Mouse (Mus musculus) embryonic facial prominence, embryonic 11.5 days (tissue): ENCODE results near the gene Fam213a. TPM values are rescaled to one million over a fixed set of nuclear protein-coding genes. Genes with fewer than 3 reads are reported as not detected.

Source experiments
- ATAC-seq: fragments of 200-750 bp; cut with Nextera tagmentation; replicated peaks from 2 replicates; pipeline ENCODE4 v1.8.0; 2017; ENCODE audit warnings: low read depth; ENCODE audit not compliant: insufficient number of reproducible peaks, low FRiP score, low TSS enrichment
- DNase-seq: peaks from one replicate; pipeline ENCODE4 v3.0.0-alpha.2; 2015; ENCODE audit warnings: low spot score
- H3K27ac ChIP-seq: fragments of 300-500 bp; sonication (generic); replicated peaks from 2 replicates; pipeline ENCODE4 v1.5.1; 2014; ENCODE audit warnings: mild to moderate bottlenecking, low read depth, low read length, control low read depth
- H3K27me3 ChIP-seq: fragments of 300-500 bp; sonication (generic); 2 replicates; pipeline ENCODE4 v1.6.1; 2014; ENCODE audit warnings: mild to moderate bottlenecking, low read length, moderate library complexity, mixed read lengths; ENCODE audit not compliant: control insufficient read depth, insufficient read depth
- H3K36me3 ChIP-seq: fragments of 300-500 bp; sonication (generic); replicated peaks from 2 replicates; pipeline ENCODE4 v1.6.1; 2014; ENCODE audit warnings: low read depth, mild to moderate bottlenecking, low read length, moderate library complexity, mixed read lengths; ENCODE audit not compliant: control insufficient read depth, insufficient read depth
- H3K4me1 ChIP-seq: fragments of 300-500 bp; sonication (generic); 2 replicates; pipeline ENCODE4 v1.6.1; 2014; ENCODE audit warnings: low read length, mixed read lengths; ENCODE audit not compliant: control insufficient read depth, insufficient read depth
- H3K4me2 ChIP-seq: fragments of 300-500 bp; sonication (generic); 2 replicates; pipeline ENCODE4 v1.6.1; 2014; ENCODE audit warnings: low read depth, mild to moderate bottlenecking, control low read depth, low read length, moderate library complexity
- H3K4me3 ChIP-seq: fragments of 300-500 bp; sonication (generic); 2 replicates; pipeline ENCODE4 v1.5.1; 2014; ENCODE audit warnings: low read depth, low read length, control low read depth
- H3K9ac ChIP-seq: fragments of 300-500 bp; sonication (generic); replicated peaks from 2 replicates; pipeline ENCODE4 v1.6.1; 2014; ENCODE audit warnings: mild to moderate bottlenecking, control low read depth, low read length
- H3K9me3 ChIP-seq: fragments of 300-500 bp; sonication (generic); replicated peaks from 2 replicates; pipeline ENCODE4 v1.6.1; 2016; ENCODE audit warnings: mild to moderate bottlenecking, low read length, inconsistent platforms, mixed read lengths; ENCODE audit not compliant: control insufficient read depth
- WGBS: fragments of 180-500 bp; shearing (Covaris S2); extraction: QIAGEN DNeasy Blood & Tissue Kit; methylation state at CpG from one replicate; pipeline ENCODE4 v1.1.7; 2014; 5-methylcytosine and 5-hydroxymethylcytosine counted together
- polyA plus RNA-seq: library from polyadenylated mRNA; unstranded; fragments of >200 nt; fragmentation: Nextera tagmentation; extraction: Ambion mirVana; gene quantifications from 2 replicates; pipeline ENCODE4 v1.2.1, GENCODE M21; 2014

Gene Fam213a
- polyA plus RNA-seq, 1 experiment from 2014 or later = 33.1 TPM

GRCm38 (mm10) chr14:41000801-41001200 is 12.8 kb downstream of the Fam213a start:
- Histone ChIP-seq H3K36me3 (no peaks in the 10 kb centered on the region; the same call in 1 of the 2 replicates), H3K27ac (no peak overlapping the region), H3K9me3 (no peaks in the 10 kb centered on the region), H3K4me1 (0 out of 2 replicates have a peak, but pooled peaks cover 3% of the 10 kb centered on the region), H3K4me2 (no peak overlapping the region), H3K4me3 (no peak overlapping the region), H3K27me3 (no peaks in the 10 kb centered on the region), H3K9ac (no peak overlapping the region)
- ATAC-seq = no peak
- peak; percentile 53 for DNase-seq
- WGBS = 26% methylated on average over 4 of the region's 4 CpGs

- Histone ChIP-seq H3K4me1 (0 out of 2 replicates have a peak, but pooled peaks cover 3% of the 10 kb centered on the region), H3K27ac (no peak overlapping the region), H3K36me3 (no peaks in the 10 kb centered on the region; the same call in 1 of the 2 replicates), H3K4me3 (no peak overlapping the region), H3K4me2 (no peak overlapping the region), H3K9me3 (no peaks in the 10 kb centered on the region), H3K27me3 (no peaks in the 10 kb centered on the region), H3K9ac (no peak overlapping the region)
- WGBS = 77% methylated on average over 7 of the region's 7 CpGs
- ATAC-seq (no peak), DNase-seq (no peak)
Measured at GRCm38 (mm10) chr14:40999904-41000645, 13.5 kb downstream of the Fam213a start.

GRCm38 (mm10) chr14:40996171-40996570 is 17.4 kb downstream of the Fam213a start:
- no peak overlapping the region for H3K4me2 ChIP-seq
- H3K9me3 ChIP-seq = no peaks in the 10 kb centered on the region
- H3K9ac ChIP-seq = no peak overlapping the region
- no peaks in the 10 kb centered on the region for H3K27me3 ChIP-seq
- H3K36me3 ChIP-seq = no peaks in the 10 kb centered on the region
- no peak for DNase-seq
- no peak overlapping the region for H3K27ac ChIP-seq
- no peak overlapping the region for H3K4me3 ChIP-seq
- no peak for ATAC-seq
- H3K4me1 ChIP-seq = no peaks in the 10 kb centered on the region
- 70% methylated on average over 3 of the region's 3 CpGs for WGBS

GRCm38 (mm10) chr14:40992464-40992863 is 21.1 kb downstream of the Fam213a start:
- Histone ChIP-seq H3K36me3 (no peaks in the 10 kb centered on the region), H3K27ac (no peak overlapping the region), H3K9ac (no peak overlapping the region), H3K9me3 (no peaks in the 10 kb centered on the region), H3K27me3 (no peaks in the 10 kb centered on the region), H3K4me2 (no peak overlapping the region), H3K4me1 (no peaks in the 10 kb centered on the region), H3K4me3 (no peak overlapping the region)
- DNase-seq = no peak
- no peak for ATAC-seq
- WGBS = 79% methylated on average over 6 of the region's 6 CpGs

- no peak for DNase-seq
- WGBS = 86% methylated on average over 5 of the region's 5 CpGs
Measured at GRCm38 (mm10) chr14:40988780-40989179, 24.8 kb downstream of the Fam213a start.

GRCm38 (mm10) chr14:40987184-40987583 is 26.4 kb downstream of the Fam213a start:
- Histone ChIP-seq H3K4me3 (no peak overlapping the region), H3K4me1 (no peaks in the 10 kb centered on the region), H3K4me2 (no peak overlapping the region), H3K27ac (no peak overlapping the region), H3K36me3 (no peaks in the 10 kb centered on the region), H3K27me3 (no peaks in the 10 kb centered on the region), H3K9me3 (no peaks in the 10 kb centered on the region), H3K9ac (no peak overlapping the region)
- 77% methylated on average over 2 of the region's 2 CpGs for WGBS
- ATAC-seq (no peak), DNase-seq (no peak)

More at GRCm38 (mm10) chr14:40988780-40989179, 24.8 kb downstream of the Fam213a start:
- Histone ChIP-seq H3K9ac (no peak overlapping the region), H3K27me3 (no peaks in the 10 kb centered on the region), H3K4me1 (no peaks in the 10 kb centered on the region), H3K27ac (no peak overlapping the region), H3K4me3 (no peak overlapping the region), H3K4me2 (no peak overlapping the region), H3K9me3 (no peaks in the 10 kb centered on the region), H3K36me3 (no peaks in the 10 kb centered on the region)
- no peak for ATAC-seq

- Histone ChIP-seq H3K27me3 (no peaks in the 10 kb centered on the region), H3K4me1 (no peaks in the 10 kb centered on the region), H3K4me3 (no peak overlapping the region), H3K36me3 (no peaks in the 10 kb centered on the region), H3K9ac (no peak overlapping the region), H3K27ac (no peak overlapping the region), H3K4me2 (no peak overlapping the region), H3K9me3 (no peaks in the 10 kb centered on the region)
- no peak for DNase-seq
- ATAC-seq = no peak
- WGBS = 88% methylated on average over 4 of the region's 4 CpGs
Measured at GRCm38 (mm10) chr14:40985635-40986034, 28.0 kb downstream of the Fam213a start.

GRCm38 (mm10) chr14:40979723-40980122 is 33.9 kb downstream of the Fam213a start:
- ATAC-seq = no peak
- no peaks in the 10 kb centered on the region for H3K9me3 ChIP-seq

More at GRCm38 (mm10) chr14:40979723-40980122, 33.9 kb downstream of the Fam213a start:
- Histone ChIP-seq H3K4me1 (no peaks in the 10 kb centered on the region), H3K4me2 (no peak overlapping the region), H3K9ac (no peak overlapping the region), H3K27me3 (no peaks in the 10 kb centered on the region), H3K36me3 (no peaks in the 10 kb centered on the region), H3K27ac (no peak overlapping the region), H3K4me3 (no peak overlapping the region)
- WGBS = 38% methylated on average over 1 of the region's 1 CpGs
- DNase-seq = no peak
